Mouse (Mus musculus): ENCODE data around the gene Cnot6.

DNA sequence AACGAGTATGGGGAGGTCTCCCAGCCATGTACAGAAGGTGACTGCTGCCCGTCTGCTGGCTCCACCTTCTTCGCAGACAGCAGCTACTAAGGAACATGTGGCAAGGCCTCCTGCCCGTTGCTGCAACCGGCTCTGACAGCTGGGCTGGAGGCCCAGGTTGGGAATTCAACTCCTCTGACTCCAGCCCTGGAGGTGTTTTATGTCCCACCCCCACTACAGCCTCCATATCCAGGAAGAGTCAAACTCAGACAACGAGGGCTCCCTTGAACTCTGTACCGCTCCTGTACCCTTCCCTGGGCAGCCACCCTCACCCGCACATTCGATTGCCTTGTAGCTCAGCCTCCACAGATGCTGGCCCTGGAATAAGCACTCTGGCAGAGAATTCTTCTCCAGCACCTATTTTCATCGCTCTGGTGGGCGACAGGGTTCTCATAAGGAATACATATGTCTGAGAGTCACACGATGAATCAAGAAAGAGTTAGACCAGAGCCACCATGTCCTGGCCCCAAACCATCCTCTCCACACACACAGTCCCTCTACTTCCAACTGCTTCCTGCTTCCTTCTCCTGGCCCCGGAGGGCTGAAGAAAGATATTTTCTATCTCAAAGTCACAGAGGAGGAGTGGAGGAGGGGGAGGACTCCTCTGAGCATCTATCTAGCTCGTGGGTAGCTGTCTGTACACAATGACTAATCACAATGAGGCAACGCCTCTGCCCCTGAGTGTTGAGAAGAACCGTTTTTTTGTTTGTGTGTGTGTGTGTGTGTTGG, 61.3 kb downstream of the Cnot6 start:
- TF ChIP-seq CTCF (IDR thresholded peaks at IDR 0.05; ENCODE audit: low read depth, low read length): no peak
- no peak for TF ChIP-seq POLR2A (IDR thresholded peaks at IDR 0.05; ENCODE audit: extremely low read depth, insufficient read depth, low read length)

Data from liver, adult 2 months (tissue).